ENCODE assay signal across 14 mouse cellular contexts in the genomic region with DNA sequence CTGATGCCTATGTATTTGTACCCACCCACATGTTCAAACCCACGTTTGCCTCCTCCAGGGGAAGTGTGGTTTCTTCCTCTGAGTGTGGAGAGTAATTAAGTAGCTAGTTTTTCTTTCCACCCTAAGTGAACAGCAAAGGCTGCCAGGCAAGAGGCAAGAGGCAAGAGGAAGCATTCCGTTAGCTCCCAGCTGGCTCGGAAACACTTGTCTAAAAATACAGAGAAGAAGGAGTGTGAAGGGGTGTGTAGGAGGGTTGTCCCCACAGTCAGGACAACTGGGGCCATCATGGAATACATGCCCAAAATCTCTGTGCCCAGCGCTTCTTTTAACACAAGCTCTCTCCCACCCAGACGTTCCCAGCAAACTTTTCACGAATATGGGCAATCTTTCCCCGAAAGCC.
DNase-seq lines count a peak whose midpoint lies in the region.
"Had no signal": no experiment of that assay in that cellular context is flagged by ENCODE, and none has a peak within 500 bp of the region (broad histone marks: within the 10 kb centered on the region; RNA-seq: fewer than 3 reads in every experiment).

No protein-coding gene starts in this region.

- peak; percentile 13 to 22 for DNase-seq in layer of hippocampus, adult 8-10 months (ENCODE audit: low spot score in 2 of 2)
- DNase-seq in layer of hippocampus, adult 9-10 months (ENCODE audit: low spot score), result no peak
- DNase-seq in frontal cortex, postnatal 10 days (ENCODE audit: low spot score in 2 of 2), result peak; percentile 18 to 35
- peak; percentile 15 to 45 for DNase-seq in left cerebral cortex, adult 8-10 months (ENCODE audit: low spot score in 2 of 2)
- DNase-seq in right cerebral cortex, postnatal 14 days, result peak; percentile 18
- no peak for DNase-seq in cerebellum, postnatal 25 days
- no peak for DNase-seq in kidney, adult 9 months
- DNase-seq in cerebellum, adult 9-11 months, result no peak
- DNase-seq: B cell, adult 2 months; cerebellum, adult 8-10 months; gastrocnemius, postnatal 36 days; kidney, adult 2 months; kidney, postnatal 14 days; thymus, postnatal 25 days had no signal

Comparison
In these comparisons a context has a peak if more than half of its experiments do, and no peak if none do; other contexts are left out.
1. DNase-seq: peak in layer of hippocampus, adult 8-10 months (2 of 2), frontal cortex, postnatal 10 days (2 of 2), left cerebral cortex, adult 8-10 months (2 of 2) and right cerebral cortex, postnatal 14 days (single experiment); none in layer of hippocampus, adult 9-10 months (single experiment), cerebellum, postnatal 25 days (0 of 2), kidney, adult 9 months (single experiment) and cerebellum, adult 9-11 months (single experiment).